Mouse (Mus musculus): ENCODE measurements around the gene Mcf2l. TPM values are rescaled to one million over a fixed set of nuclear protein-coding genes. Genes with fewer than 3 reads are reported as not detected.

The Mcf2l gene
- polyA plus RNA-seq, 1 experiment from 2014 or later: 14.8 TPM

GRCm38 (mm10) chr8:12863061-12863460 lies 10.5 kb upstream of the Mcf2l start:
- Histone ChIP-seq H3K4me1 (ENCODE audit: control insufficient read depth, insufficient read depth, low read length) (no peaks in the 10 kb centered on the region), H3K27me3 (ENCODE audit: control insufficient read depth, insufficient read depth, low read length) (no peaks in the 10 kb centered on the region), H3K9me3 (replicated peaks; ENCODE audit: control insufficient read depth, low read length) (no peaks in the 10 kb centered on the region), H3K27ac (replicated peaks; ENCODE audit: low read depth, low read length) (no peak overlapping the region), H3K36me3 (replicated peaks; ENCODE audit: control insufficient read depth, insufficient read depth, low read depth, low read length) (no peaks in the 10 kb centered on the region), H3K4me3 (ENCODE audit: low read depth, low read length) (no peak overlapping the region), H3K9ac (replicated peaks; ENCODE audit: low read length) (no peak overlapping the region), H3K4me2 (ENCODE audit: low read depth, low read length) (no peak overlapping the region)
- WGBS: 77% methylated on average over 3 of the region's 3 CpGs
- ATAC-seq (replicated peaks; ENCODE audit: insufficient number of reproducible peaks, low FRiP score, low TSS enrichment, low read depth) (no peak), DNase-seq (ENCODE audit: low spot score) (no peak)

- no peaks in the 10 kb centered on the region for H3K4me1 ChIP-seq (ENCODE audit: control insufficient read depth, insufficient read depth, low read length)
- H3K27me3 ChIP-seq (ENCODE audit: control insufficient read depth, insufficient read depth, low read length): no peaks in the 10 kb centered on the region
- H3K36me3 ChIP-seq (replicated peaks; ENCODE audit: control insufficient read depth, insufficient read depth, low read depth, low read length): no peaks in the 10 kb centered on the region
- WGBS: 82% methylated on average over 14 of the region's 14 CpGs
- no peak overlapping the region for H3K4me2 ChIP-seq (ENCODE audit: low read depth, low read length)
- ATAC-seq (replicated peaks; ENCODE audit: insufficient number of reproducible peaks, low FRiP score, low TSS enrichment, low read depth): no peak
- H3K27ac ChIP-seq (replicated peaks; ENCODE audit: low read depth, low read length): no peak overlapping the region
- H3K9ac ChIP-seq (replicated peaks; ENCODE audit: low read length): no peak overlapping the region
- H3K4me3 ChIP-seq (ENCODE audit: low read depth, low read length): no peak overlapping the region
- no peaks in the 10 kb centered on the region for H3K9me3 ChIP-seq (replicated peaks; ENCODE audit: control insufficient read depth, low read length)
- DNase-seq (ENCODE audit: low spot score): no peak
Measured at GRCm38 (mm10) chr8:12863608-12864007, 10.0 kb upstream of the Mcf2l start.

GRCm38 (mm10) chr8:12865790-12866189 lies 7.8 kb upstream of the Mcf2l start:
- no peaks in the 10 kb centered on the region for H3K36me3 ChIP-seq (replicated peaks; ENCODE audit: control insufficient read depth, insufficient read depth, low read depth, low read length)

GRCm38 (mm10) chr8:12869661-12870060 lies 3.9 kb upstream of the Mcf2l start:
- no peak overlapping the region for H3K4me3 ChIP-seq (ENCODE audit: low read depth, low read length)
- no peak overlapping the region for H3K27ac ChIP-seq (replicated peaks; ENCODE audit: low read depth, low read length)
- H3K9ac ChIP-seq (replicated peaks; ENCODE audit: low read length): no peak overlapping the region
- H3K4me2 ChIP-seq (ENCODE audit: low read depth, low read length): no peak overlapping the region
- no peaks in the 10 kb centered on the region for H3K9me3 ChIP-seq (replicated peaks; ENCODE audit: control insufficient read depth, low read length)
- 76% methylated on average over 3 of the region's 3 CpGs for WGBS
- ATAC-seq (replicated peaks; ENCODE audit: insufficient number of reproducible peaks, low FRiP score, low TSS enrichment, low read depth) (no peak), DNase-seq (ENCODE audit: low spot score) (no peak)
- H3K4me1 ChIP-seq (ENCODE audit: control insufficient read depth, insufficient read depth, low read length): no peaks in the 10 kb centered on the region
- no peaks in the 10 kb centered on the region for H3K36me3 ChIP-seq (replicated peaks; ENCODE audit: control insufficient read depth, insufficient read depth, low read depth, low read length)
- peaks cover 7% of the 10 kb centered on the region for H3K27me3 ChIP-seq (ENCODE audit: control insufficient read depth, insufficient read depth, low read length)

More at GRCm38 (mm10) chr8:12865790-12866189, 7.8 kb upstream of the Mcf2l start:
- Histone ChIP-seq H3K4me3 (ENCODE audit: low read depth, low read length) (no peak overlapping the region), H3K27ac (replicated peaks; ENCODE audit: low read depth, low read length) (no peak overlapping the region), H3K9ac (replicated peaks; ENCODE audit: low read length) (no peak overlapping the region), H3K4me2 (ENCODE audit: low read depth, low read length) (no peak overlapping the region), H3K4me1 (ENCODE audit: control insufficient read depth, insufficient read depth, low read length) (no peaks in the 10 kb centered on the region), H3K9me3 (replicated peaks; ENCODE audit: control insufficient read depth, low read length) (no peaks in the 10 kb centered on the region), H3K27me3 (ENCODE audit: control insufficient read depth, insufficient read depth, low read length) (no peaks in the 10 kb centered on the region)
- ATAC-seq (replicated peaks; ENCODE audit: insufficient number of reproducible peaks, low FRiP score, low TSS enrichment, low read depth): no peak
- WGBS: 69% methylated on average over 6 of the region's 6 CpGs
- DNase-seq (ENCODE audit: low spot score): no peak

GRCm38 (mm10) chr8:12870656-12871055 lies 3.0 kb upstream of the Mcf2l start:
- Histone ChIP-seq H3K9me3 (replicated peaks; ENCODE audit: control insufficient read depth, low read length) (no peaks in the 10 kb centered on the region), H3K9ac (replicated peaks; ENCODE audit: low read length) (no peak overlapping the region), H3K4me3 (ENCODE audit: low read depth, low read length) (no peak overlapping the region), H3K36me3 (replicated peaks; ENCODE audit: control insufficient read depth, insufficient read depth, low read depth, low read length) (no peaks in the 10 kb centered on the region), H3K4me1 (ENCODE audit: control insufficient read depth, insufficient read depth, low read length) (no peaks in the 10 kb centered on the region), H3K27ac (replicated peaks; ENCODE audit: low read depth, low read length) (no peak overlapping the region), H3K27me3 (ENCODE audit: control insufficient read depth, insufficient read depth, low read length) (peaks cover 7% of the 10 kb centered on the region), H3K4me2 (ENCODE audit: low read depth, low read length) (no peak overlapping the region)
- DNase-seq (ENCODE audit: low spot score) (no peak), ATAC-seq (replicated peaks; ENCODE audit: insufficient number of reproducible peaks, low FRiP score, low TSS enrichment, low read depth) (no peak)
- WGBS: 85% methylated on average over 5 of the region's 5 CpGs

- 5% methylated on average over 5 of the region's 5 CpGs for WGBS
- DNase-seq (ENCODE audit: low spot score) (peak; percentile 33), ATAC-seq (replicated peaks; ENCODE audit: insufficient number of reproducible peaks, low FRiP score, low TSS enrichment, low read depth) (0 out of 2 replicates have a peak, but pooled peaks have one; percentile 11)
- Histone ChIP-seq H3K4me1 (ENCODE audit: control insufficient read depth, insufficient read depth, low read length) (no peaks in the 10 kb centered on the region), H3K9ac (replicated peaks; ENCODE audit: low read length) (no peak overlapping the region), H3K27ac (replicated peaks; ENCODE audit: low read depth, low read length) (no peak overlapping the region), H3K36me3 (replicated peaks; ENCODE audit: control insufficient read depth, insufficient read depth, low read depth, low read length) (no peaks in the 10 kb centered on the region), H3K4me3 (ENCODE audit: low read depth, low read length) (no peak overlapping the region), H3K27me3 (ENCODE audit: control insufficient read depth, insufficient read depth, low read length) (peaks cover 7% of the 10 kb centered on the region), H3K4me2 (ENCODE audit: low read depth, low read length) (no peak overlapping the region), H3K9me3 (replicated peaks; ENCODE audit: control insufficient read depth, low read length) (no peaks in the 10 kb centered on the region)
Measured at GRCm38 (mm10) chr8:12871461-12871860, 2.1 kb upstream of the Mcf2l start.

GRCm38 (mm10) chr8:12872983-12873356 lies 636 bp upstream of the Mcf2l start:
- H3K36me3 ChIP-seq (replicated peaks; ENCODE audit: control insufficient read depth, insufficient read depth, low read depth, low read length): no peaks in the 10 kb centered on the region
- no peak for ATAC-seq (replicated peaks; ENCODE audit: insufficient number of reproducible peaks, low FRiP score, low TSS enrichment, low read depth)
- H3K27me3 ChIP-seq (ENCODE audit: control insufficient read depth, insufficient read depth, low read length): peaks cover 7% of the 10 kb centered on the region
- H3K4me2 ChIP-seq (ENCODE audit: low read depth, low read length): peak overlapping the region; percentile 68
- H3K9me3 ChIP-seq (replicated peaks; ENCODE audit: control insufficient read depth, low read length): no peaks in the 10 kb centered on the region
- peak overlapping the region; percentile 43 for H3K4me3 ChIP-seq (ENCODE audit: low read depth, low read length)
- no peak for DNase-seq (ENCODE audit: low spot score)
- no peak overlapping the region; the same call in 1 of the 2 replicates for H3K9ac ChIP-seq (replicated peaks; ENCODE audit: low read length)
- WGBS: 6% methylated on average over 9 of the region's 9 CpGs
- no peak overlapping the region for H3K27ac ChIP-seq (replicated peaks; ENCODE audit: low read depth, low read length)
- no peaks in the 10 kb centered on the region for H3K4me1 ChIP-seq (ENCODE audit: control insufficient read depth, insufficient read depth, low read length)

- Histone ChIP-seq H3K4me1 (ENCODE audit: control insufficient read depth, insufficient read depth, low read length) (no peaks in the 10 kb centered on the region), H3K27ac (replicated peaks; ENCODE audit: low read depth, low read length) (no peak overlapping the region), H3K4me2 (ENCODE audit: low read depth, low read length) (peak overlapping the region; percentile 68), H3K27me3 (ENCODE audit: control insufficient read depth, insufficient read depth, low read length) (peaks cover 7% of the 10 kb centered on the region), H3K4me3 (ENCODE audit: low read depth, low read length) (peak overlapping the region; percentile 43), H3K9ac (replicated peaks; ENCODE audit: low read length) (peak overlapping the region; percentile 30), H3K36me3 (replicated peaks; ENCODE audit: control insufficient read depth, insufficient read depth, low read depth, low read length) (no peaks in the 10 kb centered on the region), H3K9me3 (replicated peaks; ENCODE audit: control insufficient read depth, low read length) (no peaks in the 10 kb centered on the region)
- DNase-seq (ENCODE audit: low spot score) (peak; percentile 12), ATAC-seq (replicated peaks; ENCODE audit: insufficient number of reproducible peaks, low FRiP score, low TSS enrichment, low read depth) (peak; percentile 31)
- 20% methylated on average over 8 of the region's 8 CpGs for WGBS
Measured at GRCm38 (mm10) chr8:12874194-12874791, 687 bp downstream of the Mcf2l start.
